Mouse (Mus musculus): Measurements from ENCODE around the gene Gm26566. TPM values are rescaled to one million over a fixed set of nuclear protein-coding genes. Genes with fewer than 3 reads are reported as not detected.

Gene Gm26566
- polyA plus RNA-seq, 1 experiment from 2014 or later = 2.0 TPM

DNA sequence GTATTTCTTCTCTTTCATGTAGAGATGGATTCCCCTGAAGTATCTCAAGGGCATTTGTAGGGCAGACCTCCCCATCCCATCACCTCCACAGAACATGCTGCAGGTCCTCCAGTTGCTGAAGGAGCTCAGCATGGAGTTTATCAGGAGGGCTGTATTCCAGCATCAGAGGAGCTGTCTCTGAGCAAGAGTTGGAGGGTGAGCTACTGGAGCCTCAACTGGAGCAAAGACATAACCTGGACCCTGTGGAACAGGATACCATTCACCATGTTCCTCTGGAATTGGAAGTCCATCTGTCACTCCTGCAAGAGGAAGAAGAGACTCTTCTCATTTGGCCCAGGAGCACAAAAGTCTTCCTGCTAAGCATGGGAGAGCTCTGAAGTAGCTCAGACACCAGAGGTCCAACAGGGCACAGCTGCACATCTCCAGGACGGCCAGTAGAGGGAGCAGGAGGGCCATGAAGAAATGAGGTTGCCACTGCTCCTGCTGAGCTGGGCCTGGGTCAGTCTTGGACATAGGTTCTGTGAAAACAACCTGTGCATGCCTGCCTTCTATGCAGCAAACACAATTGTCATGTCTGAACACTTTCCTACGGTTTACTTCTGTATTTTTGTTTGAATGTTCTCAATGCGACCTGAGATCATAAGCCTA is 25.2 kb upstream of the Gm26566 start:
- no peaks in the 10 kb centered on the region for H3K36me3 ChIP-seq (ENCODE audit: control insufficient read depth, insufficient read depth, low read length)
- DNase-seq (ENCODE audit: low spot score) = peak; percentile 83
- no peak overlapping the region for H3K9ac ChIP-seq (ENCODE audit: low read length)
- H3K4me1 ChIP-seq (ENCODE audit: control insufficient read depth, insufficient read depth, low read length) = no peaks in the 10 kb centered on the region
- no peak overlapping the region for H3K27ac ChIP-seq (ENCODE audit: low read depth, low read length)
- peak; percentile 77; the same call in 1 of the 2 replicates for ATAC-seq
- H3K4me2 ChIP-seq (ENCODE audit: low read length) = no peak overlapping the region
- no peaks in the 10 kb centered on the region for H3K27me3 ChIP-seq (replicated peaks; ENCODE audit: control insufficient read depth, insufficient read depth, low read length)
- WGBS = 24% methylated on average over 3 of the region's 3 CpGs
- no peak overlapping the region for H3K4me3 ChIP-seq (ENCODE audit: low read depth, low read length)
- no peaks in the 10 kb centered on the region for H3K9me3 ChIP-seq (replicated peaks; ENCODE audit: control insufficient read depth, low read length)

DNA sequence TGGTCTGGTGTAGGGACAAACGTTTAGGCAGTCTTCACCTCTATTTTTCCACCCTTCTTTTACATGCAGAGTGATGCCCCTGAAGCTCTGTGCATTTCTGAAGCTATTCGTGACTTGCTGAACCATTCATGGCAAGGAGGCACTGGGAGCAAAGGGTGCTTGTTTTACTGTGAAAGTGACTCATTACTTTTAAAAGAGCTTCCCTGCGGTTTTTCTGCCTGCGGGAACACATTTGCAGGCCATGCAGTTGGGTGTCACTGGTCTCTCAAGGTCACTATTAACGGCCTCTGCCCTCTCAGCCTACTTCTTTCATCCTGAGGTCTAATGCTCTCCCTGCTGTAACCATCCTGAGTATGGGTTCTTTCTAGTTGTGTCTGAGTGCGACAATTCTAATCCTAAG is 24.5 kb upstream of the Gm26566 start:
- Histone ChIP-seq H3K4me3 (ENCODE audit: low read depth, low read length) (no peak overlapping the region), H3K9ac (ENCODE audit: low read length) (no peak overlapping the region), H3K27me3 (replicated peaks; ENCODE audit: control insufficient read depth, insufficient read depth, low read length) (no peaks in the 10 kb centered on the region), H3K4me1 (ENCODE audit: control insufficient read depth, insufficient read depth, low read length) (no peaks in the 10 kb centered on the region), H3K9me3 (replicated peaks; ENCODE audit: control insufficient read depth, low read length) (no peaks in the 10 kb centered on the region), H3K27ac (ENCODE audit: low read depth, low read length) (no peak overlapping the region), H3K36me3 (ENCODE audit: control insufficient read depth, insufficient read depth, low read length) (no peaks in the 10 kb centered on the region), H3K4me2 (ENCODE audit: low read length) (no peak overlapping the region)
- no peak for DNase-seq (ENCODE audit: low spot score)
- 63% methylated on average over 6 of the region's 6 CpGs for WGBS
- ATAC-seq = no peak

DNA sequence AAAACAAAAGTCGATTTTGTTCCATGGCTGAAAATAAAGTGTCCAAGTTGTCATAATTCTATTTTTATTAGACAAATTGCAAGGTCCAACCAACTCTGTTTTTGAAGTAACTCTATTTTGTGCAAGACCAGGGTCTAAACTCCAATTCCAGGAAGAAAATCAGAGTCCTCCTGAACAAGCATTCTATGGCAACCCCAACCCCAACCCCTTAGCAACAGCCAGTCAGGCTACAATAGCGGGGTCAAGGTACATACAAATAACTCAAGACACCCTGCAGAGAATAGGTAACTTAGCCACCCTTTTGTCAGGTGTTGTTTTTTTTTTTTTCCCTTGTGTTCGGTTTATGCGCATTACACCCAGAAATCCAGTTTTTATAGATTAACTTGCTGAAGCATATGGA is 23.9 kb upstream of the Gm26566 start:
- WGBS = 85% methylated on average over 4 of the region's 4 CpGs
- no peak for ATAC-seq
- no peaks in the 10 kb centered on the region for H3K4me1 ChIP-seq (ENCODE audit: control insufficient read depth, insufficient read depth, low read length)

DNA sequence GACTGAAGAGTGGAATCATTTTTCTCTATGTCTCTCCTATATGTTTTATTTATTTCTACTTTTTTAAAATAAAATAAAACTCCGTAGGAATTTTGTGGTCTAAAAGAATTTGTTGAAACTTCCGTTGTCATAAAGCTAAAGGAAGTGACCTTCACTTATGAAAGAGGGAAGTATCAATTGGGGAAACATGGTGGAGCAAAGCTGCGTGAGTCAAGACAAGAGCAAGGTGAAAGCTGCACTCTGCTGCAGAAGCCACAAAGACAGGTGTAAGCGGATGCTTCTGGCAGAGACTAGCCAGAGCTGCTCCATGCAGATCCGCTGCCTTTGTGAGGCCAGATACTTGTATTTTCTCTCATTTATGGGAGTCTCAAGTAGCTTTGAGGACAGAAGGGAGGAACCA is 22.8 kb upstream of the Gm26566 start:
- DNase-seq (ENCODE audit: low spot score) = no peak
- no peak overlapping the region for H3K4me3 ChIP-seq (ENCODE audit: low read depth, low read length)
- H3K27me3 ChIP-seq (replicated peaks; ENCODE audit: control insufficient read depth, insufficient read depth, low read length) = no peaks in the 10 kb centered on the region
- no peaks in the 10 kb centered on the region for H3K36me3 ChIP-seq (ENCODE audit: control insufficient read depth, insufficient read depth, low read length)
- no peak for ATAC-seq
- H3K9me3 ChIP-seq (replicated peaks; ENCODE audit: control insufficient read depth, low read length) = no peaks in the 10 kb centered on the region
- H3K9ac ChIP-seq (ENCODE audit: low read length) = no peak overlapping the region
- no peaks in the 10 kb centered on the region for H3K4me1 ChIP-seq (ENCODE audit: control insufficient read depth, insufficient read depth, low read length)
- H3K27ac ChIP-seq (ENCODE audit: low read depth, low read length) = no peak overlapping the region
- WGBS = 88% methylated on average over 5 of the region's 5 CpGs
- no peak overlapping the region for H3K4me2 ChIP-seq (ENCODE audit: low read length)

More for the DNA sequence above, 23.9 kb upstream of the Gm26566 start:
- no peak overlapping the region for H3K4me3 ChIP-seq (ENCODE audit: low read depth, low read length)
- no peaks in the 10 kb centered on the region for H3K36me3 ChIP-seq (ENCODE audit: control insufficient read depth, insufficient read depth, low read length)
- no peaks in the 10 kb centered on the region for H3K27me3 ChIP-seq (replicated peaks; ENCODE audit: control insufficient read depth, insufficient read depth, low read length)
- H3K9ac ChIP-seq (ENCODE audit: low read length) = no peak overlapping the region
- no peak overlapping the region for H3K4me2 ChIP-seq (ENCODE audit: low read length)
- H3K9me3 ChIP-seq (replicated peaks; ENCODE audit: control insufficient read depth, low read length) = no peaks in the 10 kb centered on the region
- no peak for DNase-seq (ENCODE audit: low spot score)
- no peak overlapping the region for H3K27ac ChIP-seq (ENCODE audit: low read depth, low read length)

DNA sequence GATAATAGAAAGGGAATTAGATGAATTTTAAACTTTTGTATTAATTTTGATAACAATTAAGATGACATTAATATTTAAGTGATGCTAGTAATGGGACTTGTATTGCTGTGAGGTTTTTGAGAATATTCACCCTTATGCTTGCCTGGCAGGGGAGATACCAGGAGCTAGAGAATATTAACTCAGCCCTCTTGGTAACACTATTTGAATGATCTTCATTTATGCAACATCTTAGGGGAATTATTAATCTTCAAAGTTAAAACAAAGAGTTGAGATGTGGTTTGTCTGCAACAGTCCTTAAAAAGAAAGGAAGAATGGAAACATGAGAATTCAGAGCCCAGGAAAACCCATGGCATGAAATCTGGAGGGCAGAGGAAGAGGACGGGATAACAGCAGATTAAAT is 22.3 kb upstream of the Gm26566 start:
- Histone ChIP-seq H3K27me3 (replicated peaks; ENCODE audit: control insufficient read depth, insufficient read depth, low read length) (no peaks in the 10 kb centered on the region), H3K9ac (ENCODE audit: low read length) (no peak overlapping the region), H3K4me1 (ENCODE audit: control insufficient read depth, insufficient read depth, low read length) (no peaks in the 10 kb centered on the region), H3K9me3 (replicated peaks; ENCODE audit: control insufficient read depth, low read length) (no peaks in the 10 kb centered on the region), H3K36me3 (ENCODE audit: control insufficient read depth, insufficient read depth, low read length) (no peaks in the 10 kb centered on the region), H3K27ac (ENCODE audit: low read depth, low read length) (no peak overlapping the region), H3K4me3 (ENCODE audit: low read depth, low read length) (no peak overlapping the region), H3K4me2 (ENCODE audit: low read length) (no peak overlapping the region)
- DNase-seq (ENCODE audit: low spot score) (no peak), ATAC-seq (no peak)
- 78% methylated on average over 1 of the region's 1 CpGs for WGBS

DNA sequence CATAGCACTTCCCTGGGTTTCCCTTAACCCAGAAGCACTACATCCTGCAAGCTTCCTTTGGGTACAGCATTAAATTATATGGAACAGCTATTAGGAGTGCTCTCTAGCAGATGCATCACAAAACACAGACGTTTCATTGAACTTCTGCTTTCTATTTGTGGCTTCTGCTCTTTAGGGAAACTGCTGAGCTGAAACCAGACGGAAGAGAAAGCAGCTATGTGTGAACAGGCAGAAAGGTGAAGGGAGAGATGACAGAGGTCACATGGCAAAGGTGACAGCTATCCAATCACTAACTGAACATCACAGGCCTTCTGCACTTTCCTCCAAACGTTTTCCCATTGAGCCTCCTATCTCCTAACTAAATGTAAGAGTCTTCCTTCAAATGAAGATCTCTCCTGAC is 15.7 kb upstream of the Gm26566 start:
- no peak for ATAC-seq
- Histone ChIP-seq H3K9ac (ENCODE audit: low read length) (no peak overlapping the region), H3K27me3 (replicated peaks; ENCODE audit: control insufficient read depth, insufficient read depth, low read length) (no peaks in the 10 kb centered on the region)

DNA sequence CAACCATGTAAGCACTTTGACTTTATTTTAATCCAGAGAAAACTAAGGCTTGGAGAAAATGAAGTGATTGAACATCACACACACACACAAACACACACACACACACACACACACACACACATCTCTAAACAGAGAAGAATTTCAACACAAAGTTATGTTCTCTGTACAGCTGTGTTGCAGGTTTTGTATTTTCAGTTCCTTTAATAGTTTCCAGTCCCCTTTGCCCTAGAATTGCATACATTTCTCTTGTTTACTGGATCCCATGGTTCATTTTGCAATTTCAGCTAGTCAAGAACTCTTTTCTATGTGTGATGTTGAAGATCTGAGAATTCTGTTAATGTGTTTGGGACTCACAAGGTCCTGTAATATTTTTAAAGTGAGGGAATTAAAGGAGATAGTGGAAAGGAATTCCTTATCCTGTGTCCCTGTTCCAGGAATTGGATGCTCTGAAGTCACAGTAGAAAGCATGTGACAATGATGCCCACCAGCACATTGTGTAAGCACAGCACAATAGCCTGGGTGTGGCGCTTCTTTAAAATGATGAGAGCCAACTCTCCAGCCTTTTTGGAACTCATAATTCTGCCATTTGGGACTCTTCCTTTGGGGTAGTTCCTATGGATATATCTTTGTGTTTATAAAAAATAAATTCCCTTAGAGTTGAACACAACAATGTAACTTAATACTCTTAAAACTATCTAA is 14.3 kb upstream of the Gm26566 start:
- no peaks in the 10 kb centered on the region for H3K36me3 ChIP-seq (ENCODE audit: control insufficient read depth, insufficient read depth, low read length)
- H3K27ac ChIP-seq (ENCODE audit: low read depth, low read length) = no peak overlapping the region
- no peaks in the 10 kb centered on the region for H3K27me3 ChIP-seq (replicated peaks; ENCODE audit: control insufficient read depth, insufficient read depth, low read length)
- no peak overlapping the region for H3K4me2 ChIP-seq (ENCODE audit: low read length)
- ATAC-seq = no peak
- no peaks in the 10 kb centered on the region for H3K4me1 ChIP-seq (ENCODE audit: control insufficient read depth, insufficient read depth, low read length)
- H3K9me3 ChIP-seq (replicated peaks; ENCODE audit: control insufficient read depth, low read length) = no peaks in the 10 kb centered on the region
- 96% methylated on average over 1 of the region's 1 CpGs for WGBS
- DNase-seq (ENCODE audit: low spot score) = no peak
- no peak overlapping the region for H3K4me3 ChIP-seq (ENCODE audit: low read depth, low read length)
- H3K9ac ChIP-seq (ENCODE audit: low read length) = no peak overlapping the region

More for the DNA sequence above, 15.7 kb upstream of the Gm26566 start:
- no peak for DNase-seq (ENCODE audit: low spot score)
- H3K4me2 ChIP-seq (ENCODE audit: low read length) = no peak overlapping the region
- H3K36me3 ChIP-seq (ENCODE audit: control insufficient read depth, insufficient read depth, low read length) = no peaks in the 10 kb centered on the region
- no peaks in the 10 kb centered on the region for H3K4me1 ChIP-seq (ENCODE audit: control insufficient read depth, insufficient read depth, low read length)
- 56% methylated on average over 3 of the region's 3 CpGs for WGBS
- H3K9me3 ChIP-seq (replicated peaks; ENCODE audit: control insufficient read depth, low read length) = no peaks in the 10 kb centered on the region
- no peak overlapping the region for H3K27ac ChIP-seq (ENCODE audit: low read depth, low read length)
- no peak overlapping the region for H3K4me3 ChIP-seq (ENCODE audit: low read depth, low read length)

DNA sequence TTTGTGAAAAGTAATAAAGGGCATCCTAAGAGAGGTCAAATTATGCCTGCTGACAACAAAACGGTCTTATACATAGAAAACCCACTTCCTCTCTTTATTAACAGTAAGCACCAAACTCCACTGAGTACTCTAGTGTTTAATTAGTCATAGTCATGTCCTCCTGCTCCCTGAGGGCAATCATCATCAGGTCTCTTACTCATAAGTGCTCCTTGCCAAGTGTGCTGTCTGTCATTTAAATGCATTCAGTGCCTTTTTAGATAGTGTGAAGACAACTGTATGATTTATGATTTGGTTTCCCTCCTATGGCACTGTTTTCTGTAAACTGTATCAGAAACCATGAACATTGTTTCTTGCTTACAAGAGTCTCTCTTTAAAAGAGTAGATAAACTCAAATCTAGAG is 7.3 kb upstream of the Gm26566 start:
- Histone ChIP-seq H3K9me3 (replicated peaks; ENCODE audit: control insufficient read depth, low read length) (no peaks in the 10 kb centered on the region), H3K9ac (ENCODE audit: low read length) (no peak overlapping the region), H3K36me3 (ENCODE audit: control insufficient read depth, insufficient read depth, low read length) (peaks cover 22% of the 10 kb centered on the region), H3K27ac (ENCODE audit: low read depth, low read length) (no peak overlapping the region), H3K4me2 (ENCODE audit: low read length) (no peak overlapping the region), H3K4me3 (ENCODE audit: low read depth, low read length) (no peak overlapping the region), H3K27me3 (replicated peaks; ENCODE audit: control insufficient read depth, insufficient read depth, low read length) (no peaks in the 10 kb centered on the region), H3K4me1 (ENCODE audit: control insufficient read depth, insufficient read depth, low read length) (peaks cover 11% of the 10 kb centered on the region)
- DNase-seq (ENCODE audit: low spot score) (no peak), ATAC-seq (no peak)
- WGBS = 82% methylated on average over 1 of the region's 1 CpGs

DNA sequence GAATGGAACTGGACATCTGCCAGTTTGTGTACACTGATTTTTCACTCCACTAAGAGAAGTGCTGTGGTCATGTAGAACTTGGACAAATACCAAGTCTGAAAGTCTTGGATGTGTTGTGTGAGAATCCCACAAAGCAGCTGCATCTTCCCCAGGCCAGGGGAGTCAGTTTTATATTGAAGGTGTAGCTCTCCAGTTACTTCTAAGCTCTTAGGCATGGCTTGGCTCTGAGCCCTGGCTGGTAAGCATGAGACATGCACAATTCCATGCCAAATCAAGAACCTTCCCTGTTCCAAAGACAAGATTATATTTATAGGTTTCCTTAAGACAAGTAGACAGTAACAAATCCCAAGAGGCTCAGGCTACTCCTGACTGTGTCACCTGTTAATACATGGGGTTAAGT is 6.5 kb upstream of the Gm26566 start:
- Histone ChIP-seq H3K4me3 (ENCODE audit: low read depth, low read length) (no peak overlapping the region), H3K36me3 (ENCODE audit: control insufficient read depth, insufficient read depth, low read length) (peaks cover 24% of the 10 kb centered on the region), H3K27ac (ENCODE audit: low read depth, low read length) (no peak overlapping the region), H3K9me3 (replicated peaks; ENCODE audit: control insufficient read depth, low read length) (no peaks in the 10 kb centered on the region), H3K4me1 (ENCODE audit: control insufficient read depth, insufficient read depth, low read length) (peaks cover 14% of the 10 kb centered on the region), H3K27me3 (replicated peaks; ENCODE audit: control insufficient read depth, insufficient read depth, low read length) (no peaks in the 10 kb centered on the region), H3K9ac (ENCODE audit: low read length) (no peak overlapping the region), H3K4me2 (ENCODE audit: low read length) (no peak overlapping the region)
- ATAC-seq = no peak
- DNase-seq (ENCODE audit: low spot score) = no peak
